Mouse (Mus musculus) bone marrow, adult 2 months (tissue): ENCODE data around the gene Kcnab3. TPM values are rescaled to one million over a fixed set of nuclear protein-coding genes. Genes with fewer than 3 reads are reported as not detected.

Experiments used
- H3K27ac ChIP-seq: fragments of 200-500 bp; 2 replicates; pipeline ENCODE4 v1.5.1; 2012; ENCODE audit warnings: low read depth, mild to moderate bottlenecking, control low read depth, inconsistent platforms, low read length; ENCODE audit not compliant: control insufficient read depth, poor library complexity, insufficient read depth
- H3K4me1 ChIP-seq: fragments of 200-500 bp; 2 replicates; pipeline ENCODE4 v1.6.1; 2011; ENCODE audit warnings: low read length; ENCODE audit not compliant: control insufficient read depth, insufficient read depth
- H3K4me3 ChIP-seq: fragments of 200-500 bp; replicated peaks from 2 replicates; pipeline ENCODE3; 2011; ENCODE audit warnings: mild to moderate bottlenecking, low read depth, low read length, control low read depth; ENCODE audit not compliant: control insufficient read depth
- CTCF ChIP-seq: fragments of 200-500 bp; IDR thresholded peaks from 2 replicates; pipeline ENCODE4 v1.5.1; 2011; ENCODE audit warnings: low read length, control low read depth; ENCODE audit not compliant: control insufficient read depth, insufficient read depth
- POLR2A ChIP-seq: fragments of 200-500 bp; IDR thresholded peaks from 2 replicates; pipeline ENCODE4 v1.6.1; 2011; ENCODE audit warnings: low read depth, mild to moderate bottlenecking, control low read depth, low read length, borderline replicate concordance; ENCODE audit not compliant: control insufficient read depth
- WGBS: fragments of 180-500 bp; shearing (Covaris S2); methylation state at CpG from one replicate; pipeline ENCODE4 v1.1.7; 2018; 5-methylcytosine and 5-hydroxymethylcytosine counted together
- polyA plus RNA-seq: library from polyadenylated mRNA; stranded (reverse); fragments of >200 nt; gene quantifications from 2 replicates; pipeline ENCODE4 v1.2.4, GENCODE M21; 2011; ENCODE audit warnings: low replicate concordance; ENCODE audit not compliant: missing spikeins, insufficient read depth, insufficient read length

Kcnab3 gene
- polyA plus RNA-seq, 1 experiment: not detected

DNA sequence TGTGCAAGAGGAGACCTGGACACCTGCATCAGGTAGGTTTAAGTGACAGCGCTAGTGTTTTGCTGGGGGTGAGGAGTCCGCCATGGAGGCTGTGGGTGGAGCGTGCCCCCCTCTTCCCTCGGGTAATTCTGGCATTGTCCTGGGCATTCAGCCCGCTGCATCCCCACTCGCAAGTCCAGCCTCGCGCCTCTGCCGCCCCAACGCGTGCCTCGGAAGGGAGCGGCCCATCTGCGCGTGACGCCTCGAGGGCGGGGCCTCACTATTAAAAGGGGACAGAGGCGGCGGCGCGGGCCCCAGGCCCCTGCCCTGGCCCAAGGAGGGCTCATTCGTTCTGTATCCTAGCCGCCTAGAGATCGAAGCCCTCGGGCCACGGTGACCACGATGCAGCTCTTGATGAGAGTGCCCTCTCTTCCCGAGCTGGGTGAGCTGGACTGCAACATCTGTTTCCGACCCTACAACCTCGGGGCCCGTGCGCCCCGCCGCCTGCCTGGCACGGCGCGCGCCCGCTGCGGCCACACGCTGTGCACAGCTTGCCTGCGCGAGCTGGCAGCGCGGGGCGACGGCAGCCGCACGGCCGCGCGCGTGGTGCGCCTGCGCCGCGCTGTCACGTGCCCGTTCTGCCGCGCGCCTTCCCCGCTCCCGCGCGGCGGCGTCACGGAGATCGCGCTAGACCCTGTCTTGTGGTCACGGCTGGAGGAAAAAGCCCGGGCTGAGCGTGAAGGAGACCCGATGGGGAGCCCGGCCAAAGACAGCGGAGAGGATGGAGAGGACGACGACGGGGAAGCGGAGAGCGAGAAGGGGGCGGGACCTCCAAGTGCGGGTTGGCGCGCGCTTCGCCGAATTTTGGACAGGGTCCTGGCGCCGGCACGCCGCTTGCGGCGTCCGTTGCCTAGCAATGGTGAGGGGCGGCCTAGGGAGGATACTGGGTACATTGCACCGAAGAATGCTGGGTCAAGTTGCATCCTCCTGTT is 14.4 kb downstream of the Kcnab3 start, which contains the start of gene Rnf227:
Gene Rnf227, plus strand, starts transcription at position 301 of the 971 bp plus-strand sequence.
- H3K4me1 ChIP-seq: peaks cover 2% of the 10 kb centered on the region; the same call in 1 of the 2 replicates
- no peak for TF ChIP-seq POLR2A
- no peak for TF ChIP-seq CTCF
- WGBS: 3% methylated on average over 99 of the region's 99 CpGs
- H3K4me3 ChIP-seq: peak within 1 kb of the TSS; percentile 77
- peak within 1 kb of the TSS; percentile 60 for H3K27ac ChIP-seq

DNA sequence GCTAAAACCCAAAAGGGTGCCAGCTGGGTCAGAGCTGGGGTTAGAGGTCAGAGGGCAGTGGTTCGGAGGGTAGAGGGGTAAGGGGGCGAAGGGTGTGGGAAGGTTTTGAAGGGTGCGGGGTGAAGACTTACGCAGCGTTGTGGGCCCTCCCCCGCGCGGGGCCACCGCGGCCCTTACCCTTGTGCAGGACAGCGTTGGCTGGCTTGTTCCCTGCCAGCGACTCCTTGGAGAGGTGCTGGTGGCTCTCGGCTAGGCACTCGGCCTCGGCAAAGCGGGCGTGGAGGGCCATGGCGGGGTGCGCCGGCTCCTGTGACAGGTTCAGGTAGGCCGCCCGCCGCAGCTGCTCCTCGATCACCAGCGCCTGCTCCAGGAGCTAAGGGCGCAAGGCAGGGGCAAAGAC is 20.4 kb downstream of the Kcnab3 start:
- Histone ChIP-seq H3K4me1 (no peaks in the 10 kb centered on the region), H3K4me3 (no peak overlapping the region), H3K27ac (no peak overlapping the region)
- WGBS: 96% methylated on average over 26 of the region's 26 CpGs
- no peak for TF ChIP-seq POLR2A

DNA sequence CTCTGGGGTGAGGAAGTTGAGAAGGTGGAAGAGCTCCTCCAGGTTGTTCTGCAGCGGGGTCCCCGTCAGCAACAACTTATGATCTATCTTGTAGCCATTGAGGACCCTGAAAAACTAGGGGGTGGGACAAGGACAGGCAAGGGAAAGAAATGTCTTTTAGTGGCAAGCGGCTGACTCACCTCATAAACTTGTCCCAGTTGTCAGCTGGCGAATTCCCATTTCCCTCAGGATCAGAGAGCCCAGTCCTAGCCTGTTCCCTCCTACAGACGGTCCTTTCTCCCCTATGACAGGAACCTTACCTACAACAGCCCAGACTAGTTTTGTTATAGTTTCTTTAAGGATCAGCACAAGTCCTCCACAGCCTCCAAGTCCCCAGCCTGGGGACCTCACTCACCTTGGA is 30.5 kb downstream of the Kcnab3 start:
- WGBS: 86% methylated on average over 5 of the region's 5 CpGs
- TF ChIP-seq CTCF: no peak
- TF ChIP-seq POLR2A: no peak
- Histone ChIP-seq H3K4me1 (no peaks in the 10 kb centered on the region), H3K4me3 (no peak overlapping the region), H3K27ac (no peak overlapping the region)

DNA sequence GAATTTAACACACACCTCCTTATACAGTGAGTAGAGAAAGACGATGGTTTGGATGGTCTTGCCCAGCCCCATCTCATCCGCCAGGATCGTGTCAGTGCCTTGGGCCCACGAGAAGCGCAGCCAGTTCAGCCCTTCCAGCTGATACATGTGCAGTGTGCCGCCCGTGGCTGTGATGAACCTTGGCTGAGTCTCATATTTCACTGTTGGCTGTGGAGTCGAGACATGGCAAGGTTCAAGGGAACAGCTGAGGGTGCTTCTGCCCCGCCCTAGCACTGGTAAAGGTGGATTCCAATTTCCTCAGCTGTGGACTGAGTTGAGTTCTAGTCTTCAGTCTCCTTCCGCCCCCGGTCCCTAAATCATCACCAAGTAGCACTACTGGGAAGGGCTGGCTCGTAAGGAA is 31.6 kb downstream of the Kcnab3 start:
- 88% methylated on average over 12 of the region's 12 CpGs for WGBS
- no peak overlapping the region for H3K4me3 ChIP-seq

DNA sequence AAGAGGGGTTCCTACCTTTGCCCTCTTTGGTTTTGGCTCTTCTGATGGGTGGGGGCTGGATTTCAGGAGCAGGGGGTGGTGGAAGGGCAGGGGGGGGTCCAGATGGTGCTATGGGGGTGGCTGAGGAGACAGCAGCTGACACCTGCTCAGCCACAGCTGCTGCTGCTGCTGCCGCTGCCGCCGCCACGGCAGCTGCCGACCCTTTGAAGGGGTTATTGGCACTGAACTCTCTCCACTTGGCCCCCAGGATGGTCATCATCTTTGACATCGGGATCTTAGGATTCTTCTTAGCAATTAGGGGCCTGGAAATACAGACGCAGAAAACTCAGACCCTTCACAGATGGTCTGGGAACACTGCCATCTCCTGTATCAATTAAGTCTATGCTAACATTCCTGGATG is 36.0 kb downstream of the Kcnab3 start:
- Histone ChIP-seq H3K4me3 (no peak overlapping the region), H3K4me1 (no peaks in the 10 kb centered on the region), H3K27ac (no peak overlapping the region)
- TF ChIP-seq CTCF: no peak
- TF ChIP-seq POLR2A: no peak
- 91% methylated on average over 7 of the region's 7 CpGs for WGBS

More for the DNA sequence above, 31.6 kb downstream of the Kcnab3 start:
- no peak for TF ChIP-seq POLR2A
- no peak for TF ChIP-seq CTCF
- Histone ChIP-seq H3K27ac (no peak overlapping the region), H3K4me1 (no peaks in the 10 kb centered on the region)

DNA sequence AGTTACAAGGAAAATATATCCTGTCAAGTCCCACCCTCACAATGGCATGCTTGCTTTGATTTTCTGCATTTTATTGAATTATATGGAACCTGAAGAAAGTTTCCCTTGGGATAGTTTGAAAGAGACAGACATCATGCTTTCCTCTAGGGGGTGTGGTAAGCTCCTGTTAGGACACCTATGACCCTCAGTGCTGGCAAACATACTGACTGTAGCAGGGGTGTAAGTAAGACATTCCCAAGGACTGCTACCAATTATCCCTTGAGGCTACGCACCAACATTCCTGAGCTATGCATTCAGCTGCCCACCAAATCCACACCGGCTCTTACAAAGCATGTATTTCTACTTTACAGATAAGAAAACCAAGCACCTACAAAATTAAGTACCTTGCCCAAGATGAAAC is 36.4 kb downstream of the Kcnab3 start:
- Histone ChIP-seq H3K27ac (no peak overlapping the region), H3K4me1 (no peaks in the 10 kb centered on the region), H3K4me3 (no peak overlapping the region)
- no peak for TF ChIP-seq POLR2A
- TF ChIP-seq CTCF: no peak
- 94% methylated on average over 2 of the region's 2 CpGs for WGBS

DNA sequence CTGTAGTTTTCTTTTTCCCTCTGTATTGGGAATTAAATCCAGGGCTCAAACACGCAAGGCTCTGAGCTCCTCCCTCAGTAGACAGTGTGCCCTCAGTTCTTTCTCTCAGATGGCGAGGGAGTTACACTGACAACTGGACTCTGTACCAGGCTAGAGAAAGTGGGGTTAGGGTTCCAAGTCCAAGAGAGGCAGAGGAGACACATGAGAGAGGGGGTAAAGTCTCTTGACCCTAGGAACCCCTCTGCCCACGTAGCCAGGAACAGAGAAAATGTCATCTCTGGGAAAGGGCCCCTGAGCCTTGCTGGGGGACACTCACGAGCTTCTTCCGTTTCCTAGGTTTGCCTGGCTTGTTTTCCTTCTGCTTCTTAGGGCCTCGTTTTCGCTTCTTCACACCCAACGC is 38.3 kb downstream of the Kcnab3 start:
- 63% methylated on average over 8 of the region's 8 CpGs for WGBS
- H3K4me3 ChIP-seq: no peak overlapping the region
- no peak for TF ChIP-seq CTCF
- peaks cover 2% of the 10 kb centered on the region; the same call in 1 of the 2 replicates for H3K4me1 ChIP-seq
- H3K27ac ChIP-seq: no peak overlapping the region

DNA sequence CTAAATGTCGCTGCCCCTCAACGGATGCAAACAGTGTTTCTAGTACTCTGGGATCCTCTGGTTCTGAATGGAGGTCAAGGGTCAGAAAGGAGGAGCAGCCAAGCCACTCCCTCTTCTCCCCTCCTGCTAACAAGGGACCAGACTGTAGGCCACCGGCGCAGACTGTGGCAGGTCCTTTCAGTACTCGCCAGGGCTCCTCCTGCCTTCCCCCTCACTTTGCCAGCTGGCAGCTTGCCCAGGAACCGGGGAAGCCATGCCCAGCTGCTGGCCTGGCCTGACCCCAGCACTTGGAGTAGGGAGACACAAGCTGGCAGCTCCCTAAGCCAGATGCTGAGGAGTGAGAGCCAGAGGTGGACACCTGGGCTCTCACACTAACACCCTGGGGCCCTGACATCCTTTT is 38.9 kb downstream of the Kcnab3 start:
- Histone ChIP-seq H3K4me3 (no peak overlapping the region), H3K27ac (no peak overlapping the region; the same call in 1 of the 2 replicates), H3K4me1 (peaks cover 2% of the 10 kb centered on the region; the same call in 1 of the 2 replicates)
- 17% methylated on average over 6 of the region's 6 CpGs for WGBS
- no peak for TF ChIP-seq POLR2A
- no peak for TF ChIP-seq CTCF
